Mouse (Mus musculus): ENCODE data around the gene Ddost.
"Not testable (repeated sequence)": the region's sequence is repeated elsewhere in the genome, so short reads cannot be mapped to it uniquely, and the experiment has no call there.

Ddost gene

GRCm38 (mm10) chr4:138310311-138310910, 5.9 kb downstream of the Ddost start:
- intact Hi-C loops (cut with DNase I), result no loop called here

GRCm38 (mm10) chr4:138311595-138311994, 7.1 kb downstream of the Ddost start:
- intact Hi-C loops (cut with DNase I), result no loop called here

- intact Hi-C loops (cut with DNase I), result no loop called here
These were observed 7.6 kb downstream of the Ddost start for GRCm38 (mm10) chr4:138312105-138312504.

GRCm38 (mm10) chr4:138313021-138313420, 8.5 kb downstream of the Ddost start:
- intact Hi-C loops (cut with DNase I), result no loop called here

GRCm38 (mm10) chr4:138313795-138314194, 9.3 kb downstream of the Ddost start:
- intact Hi-C loops (cut with DNase I), result no loop called here

- intact Hi-C loops (cut with DNase I), result no loop called here
These were observed 11.3 kb downstream of the Ddost start for GRCm38 (mm10) chr4:138315781-138316180.

- intact Hi-C loops (cut with DNase I), result no loop called here
These were observed 11.8 kb downstream of the Ddost start for GRCm38 (mm10) chr4:138316369-138316768.

GRCm38 (mm10) chr4:138318509-138319266, 14.2 kb downstream of the Ddost start:
- intact Hi-C loops (cut with DNase I), result loop anchor here (2.0 kb wide), 1 partner anchor 108 kb away; no protein-coding TSS in a partner anchor

- intact Hi-C loops (cut with DNase I), result loop anchor here (2.0 kb wide), 1 partner anchor 107 kb away; no protein-coding TSS in a partner anchor
These were observed 15.0 kb downstream of the Ddost start for GRCm38 (mm10) chr4:138319508-138319907.

- intact Hi-C loops (cut with DNase I), result no loop called here
These were observed 16.2 kb downstream of the Ddost start for GRCm38 (mm10) chr4:138320711-138321110.

- intact Hi-C loops (cut with DNase I), result no loop called here
These were observed 17.0 kb downstream of the Ddost start for GRCm38 (mm10) chr4:138321488-138321887.

GRCm38 (mm10) chr4:138322692-138323091, 18.2 kb downstream of the Ddost start:
- intact Hi-C loops (cut with DNase I), result no loop called here

GRCm38 (mm10) chr4:138323753-138324152, 19.2 kb downstream of the Ddost start:
- intact Hi-C loops (cut with DNase I), result no loop called here

GRCm38 (mm10) chr4:138324451-138324850, 19.9 kb downstream of the Ddost start:
- intact Hi-C loops (cut with DNase I), result no loop called here

- intact Hi-C loops (cut with DNase I), result loop anchor here (1.0 kb wide), 1 partner anchor 54 kb away; no protein-coding TSS in a partner anchor
These were observed 21.0 kb downstream of the Ddost start for GRCm38 (mm10) chr4:138325466-138326076.

GRCm38 (mm10) chr4:138326077-138326695, 21.7 kb downstream of the Ddost start, which contains the start of gene Pink1:
TSS of gene Pink1 (minus strand) at chr4:138326307.
- intact Hi-C loops (cut with DNase I), result no loop called here

- intact Hi-C loops (cut with DNase I), result not testable (repeated sequence)
These were observed 22.6 kb downstream of the Ddost start for GRCm38 (mm10) chr4:138327155-138327554.

- intact Hi-C loops (cut with DNase I), result no loop called here
These were observed 23.5 kb downstream of the Ddost start for GRCm38 (mm10) chr4:138327891-138328470.

GRCm38 (mm10) chr4:138330264-138330671, 25.7 kb downstream of the Ddost start:
- intact Hi-C loops (cut with DNase I), result no loop called here

GRCm38 (mm10) chr4:138331647-138332046, 27.1 kb downstream of the Ddost start:
- intact Hi-C loops (cut with DNase I), result no loop called here

GRCm38 (mm10) chr4:138333135-138333534, 28.6 kb downstream of the Ddost start:
- intact Hi-C loops (cut with DNase I), result no loop called here
